Mouse (Mus musculus): ENCODE data around the gene Epha7. TPM values are rescaled to one million over a fixed set of nuclear protein-coding genes. Genes with fewer than 3 reads are reported as not detected.

Gene Epha7
- total RNA-seq, 2 experiments from 2014 or later: under 0.01 TPM; not detected in 1

DNA sequence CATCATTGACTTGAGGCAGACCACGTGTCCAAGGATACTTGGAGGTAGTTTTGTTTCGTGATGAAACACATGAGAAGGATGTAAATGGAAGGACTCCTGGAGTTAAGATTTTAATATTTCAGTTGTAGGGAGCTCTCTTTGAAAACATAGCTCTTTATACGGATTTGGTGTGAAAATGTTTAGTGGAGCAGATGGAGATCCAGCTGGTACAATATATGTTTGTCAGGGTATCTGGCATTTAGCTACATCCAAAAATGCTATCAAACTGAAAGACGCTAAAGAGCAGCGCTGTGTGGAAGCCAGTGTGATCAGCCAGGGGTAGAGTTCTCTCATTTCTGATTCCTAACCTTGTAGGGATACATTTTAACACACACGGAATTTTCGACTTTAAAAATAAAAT, 82.5 kb downstream of the Epha7 start:
- ATAC-seq (replicated peaks; ENCODE audit: low FRiP score, poor library complexity, severe bottlenecking): no peak

DNA sequence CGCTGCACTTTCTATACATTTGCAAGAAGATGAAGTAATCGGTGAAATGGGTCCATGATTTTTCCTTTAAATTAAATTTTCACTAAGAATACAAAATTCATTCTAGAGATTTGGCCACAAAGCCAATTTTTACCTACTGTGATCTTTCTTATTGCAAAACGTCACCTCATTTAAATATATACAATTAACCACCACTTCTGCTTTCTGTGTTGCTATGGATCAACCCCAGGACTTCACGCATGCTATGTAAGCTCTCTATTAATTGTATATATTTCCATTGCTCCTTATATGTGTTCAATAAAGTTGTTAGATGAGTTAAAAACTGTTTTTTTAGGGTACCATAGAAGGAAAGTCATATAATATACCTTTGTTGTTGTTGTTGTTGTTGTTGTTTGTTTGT, 86.4 kb downstream of the Epha7 start:
- ATAC-seq (replicated peaks; ENCODE audit: low FRiP score, poor library complexity, severe bottlenecking): no peak

DNA sequence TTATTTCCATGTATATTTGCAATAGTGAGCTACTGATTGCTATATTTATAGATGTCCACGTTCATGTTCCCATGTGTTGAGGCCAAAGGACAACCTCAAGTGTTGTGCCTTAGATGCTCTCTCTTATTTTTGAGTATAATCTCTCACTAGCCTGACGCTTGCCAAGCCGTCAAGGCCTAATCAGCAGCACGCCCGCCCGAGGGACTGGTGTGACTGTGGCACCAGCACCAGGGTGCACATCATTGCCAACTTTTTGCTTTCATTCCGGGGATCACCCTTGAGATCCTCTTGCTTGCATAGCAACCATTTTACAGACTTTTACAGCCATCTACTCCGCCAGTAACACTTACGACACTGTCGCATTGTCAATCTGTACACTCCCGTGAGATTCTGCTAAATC, 86.9 kb downstream of the Epha7 start:
- no peak for ATAC-seq (replicated peaks; ENCODE audit: low FRiP score, poor library complexity, severe bottlenecking)

- no peak for ATAC-seq (replicated peaks; ENCODE audit: low FRiP score, poor library complexity, severe bottlenecking)
Measured at GRCm38 (mm10) chr4:28901496-28901895, 88.6 kb downstream of the Epha7 start.

DNA sequence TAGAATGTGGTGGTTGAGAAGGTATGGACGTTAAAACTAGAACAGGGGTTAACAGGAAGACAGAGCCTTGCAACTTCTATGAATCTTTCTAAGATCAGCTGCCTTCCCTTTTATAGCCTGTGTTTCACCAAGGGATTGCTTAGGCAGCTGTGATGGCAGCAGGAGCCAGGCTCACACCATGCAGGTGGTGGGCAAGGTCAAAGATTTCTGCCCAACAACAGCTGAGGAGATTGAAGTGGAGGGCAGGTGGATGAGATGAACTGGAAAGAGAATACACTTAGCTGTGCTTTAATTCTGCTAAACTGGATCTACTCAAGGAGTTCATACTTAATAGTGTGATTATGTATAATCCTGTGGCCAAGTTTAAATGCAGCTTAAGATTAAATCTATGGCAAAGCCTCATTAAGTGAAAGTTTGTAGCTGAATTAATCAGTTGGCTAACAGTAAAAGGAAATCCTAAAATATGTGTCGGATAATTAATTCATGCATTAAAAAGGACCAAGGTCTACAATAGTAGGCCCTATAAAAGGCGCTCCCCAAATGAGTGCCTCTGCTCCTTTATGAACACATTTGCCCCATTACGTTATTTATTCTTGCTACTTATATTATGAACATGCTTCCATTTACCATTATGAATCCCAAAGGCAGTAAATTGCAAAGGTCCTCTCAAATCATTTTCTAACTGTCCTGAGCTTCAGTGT, 89.2 kb downstream of the Epha7 start:
- ATAC-seq (replicated peaks; ENCODE audit: low FRiP score, poor library complexity, severe bottlenecking): no peak

- ATAC-seq (replicated peaks; ENCODE audit: low FRiP score, poor library complexity, severe bottlenecking): no peak
Measured at GRCm38 (mm10) chr4:28906985-28907384, 94.1 kb downstream of the Epha7 start.

DNA sequence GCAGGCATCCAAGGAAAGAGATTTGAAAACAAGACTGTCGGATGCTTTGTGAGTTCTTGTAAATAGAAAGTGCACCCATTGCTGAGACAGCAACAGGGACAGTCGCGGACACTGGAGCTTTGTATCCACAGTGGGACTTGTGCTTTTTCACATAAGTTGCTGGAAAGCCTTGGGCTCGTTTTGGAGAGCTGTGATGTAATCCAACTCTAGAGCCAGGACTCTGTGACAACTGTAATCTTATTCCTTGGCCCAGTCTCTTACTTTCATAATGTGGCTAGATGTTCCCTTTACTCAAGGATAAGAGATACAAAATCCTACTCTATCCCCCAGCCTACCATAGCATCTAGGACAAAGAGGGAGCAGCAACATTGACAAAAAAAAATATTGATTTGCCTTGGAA, 97.2 kb downstream of the Epha7 start:
- ATAC-seq (replicated peaks; ENCODE audit: low FRiP score, poor library complexity, severe bottlenecking): no peak

- ATAC-seq (replicated peaks; ENCODE audit: low FRiP score, poor library complexity, severe bottlenecking): no peak
Measured at GRCm38 (mm10) chr4:28912028-28912427, 99.1 kb downstream of the Epha7 start.

- no peak for ATAC-seq (replicated peaks; ENCODE audit: low FRiP score, poor library complexity, severe bottlenecking)
Measured at GRCm38 (mm10) chr4:28913613-28914012, 100.7 kb downstream of the Epha7 start.

- ATAC-seq (replicated peaks; ENCODE audit: low FRiP score, poor library complexity, severe bottlenecking): no peak
Measured at GRCm38 (mm10) chr4:28920645-28921044, 107.7 kb downstream of the Epha7 start.

GRCm38 (mm10) chr4:28926072-28926471, 113.1 kb downstream of the Epha7 start:
- ATAC-seq (replicated peaks; ENCODE audit: low FRiP score, poor library complexity, severe bottlenecking): no peak

DNA sequence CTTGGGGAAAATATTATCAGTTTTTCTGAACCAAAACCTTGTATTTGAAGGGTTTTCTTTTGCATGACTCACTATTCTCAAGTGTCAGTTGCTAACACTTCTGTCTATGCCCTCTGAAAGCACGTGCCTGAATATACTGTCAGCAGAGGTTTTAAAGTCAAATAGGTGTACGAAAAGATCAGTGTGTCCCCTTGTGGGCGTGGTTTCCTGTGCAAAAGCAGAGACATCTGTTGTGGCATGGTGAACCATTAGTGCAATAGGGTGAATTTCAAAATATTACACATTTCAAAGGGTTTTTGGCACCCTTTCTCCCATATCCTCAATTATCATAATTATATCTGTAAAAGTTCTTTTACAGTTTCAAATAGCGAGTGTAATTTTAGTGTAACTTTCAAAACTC, 120.5 kb downstream of the Epha7 start:
- no peak for ATAC-seq (replicated peaks; ENCODE audit: low FRiP score, poor library complexity, severe bottlenecking)

GRCm38 (mm10) chr4:28934802-28935201, 121.9 kb downstream of the Epha7 start:
- no peak for ATAC-seq (replicated peaks; ENCODE audit: low FRiP score, poor library complexity, severe bottlenecking)

DNA sequence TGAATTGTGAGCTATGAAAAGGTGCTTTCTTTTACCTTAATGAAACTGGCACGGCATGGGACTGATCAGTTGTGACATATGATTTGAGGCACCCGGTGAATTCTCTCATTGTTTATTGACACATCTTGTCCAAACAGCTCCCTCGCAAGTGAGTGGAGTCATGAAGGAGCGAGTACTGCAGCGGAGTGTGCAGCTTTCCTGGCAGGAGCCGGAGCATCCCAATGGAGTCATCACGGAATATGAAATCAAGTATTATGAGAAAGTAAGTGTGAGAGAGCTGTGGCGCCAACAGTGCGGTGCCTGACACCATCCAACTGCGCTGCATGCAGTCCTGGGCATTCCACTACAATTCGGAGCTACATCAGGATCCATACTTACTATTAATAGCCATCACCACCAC, 122.6 kb downstream of the Epha7 start:
- ATAC-seq (replicated peaks; ENCODE audit: low FRiP score, poor library complexity, severe bottlenecking): no peak

DNA sequence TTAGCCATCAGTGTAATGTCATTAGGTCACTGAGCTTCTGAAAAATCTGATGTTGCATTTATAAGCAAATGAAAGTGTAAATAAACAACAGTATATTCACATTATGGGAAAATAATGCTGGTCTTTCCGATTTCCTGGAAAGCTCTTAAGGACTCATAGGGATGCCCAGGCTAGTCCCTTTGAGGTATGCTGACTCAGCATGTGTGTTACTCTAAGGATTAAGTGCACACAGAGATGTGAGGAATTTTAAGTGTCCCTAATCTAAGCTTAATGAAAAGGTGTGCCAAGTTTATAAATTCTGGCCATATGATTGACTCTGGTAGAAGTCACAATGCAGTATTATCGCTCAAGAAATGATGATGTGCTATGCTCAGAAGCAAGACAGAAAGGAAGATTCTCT, 127.8 kb downstream of the Epha7 start:
- ATAC-seq (replicated peaks; ENCODE audit: low FRiP score, poor library complexity, severe bottlenecking): no peak

DNA sequence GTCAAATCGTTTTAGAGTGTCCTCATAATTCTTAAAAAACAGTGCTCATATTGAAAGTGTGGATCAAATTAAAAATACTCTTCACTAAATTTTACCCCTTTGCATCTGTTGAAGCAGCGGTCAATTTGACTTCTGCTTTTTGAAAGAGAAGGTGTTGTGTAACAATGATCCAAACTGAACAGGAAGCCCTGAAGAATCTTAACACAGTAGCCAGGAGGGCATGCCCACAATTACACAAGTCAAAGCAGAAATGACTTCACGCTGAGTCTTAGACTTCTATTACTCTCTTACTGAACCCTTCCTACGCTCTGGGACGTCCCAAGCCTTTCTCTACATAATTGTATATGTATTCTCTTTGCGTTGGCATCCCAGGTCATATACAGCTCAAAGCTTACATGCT, 131.3 kb downstream of the Epha7 start:
- no peak for ATAC-seq (replicated peaks; ENCODE audit: low FRiP score, poor library complexity, severe bottlenecking)

GRCm38 (mm10) chr4:28960889-28961560, 148.1 kb downstream of the Epha7 start:
- no peak for ATAC-seq (replicated peaks; ENCODE audit: low FRiP score, poor library complexity, severe bottlenecking)

DNA sequence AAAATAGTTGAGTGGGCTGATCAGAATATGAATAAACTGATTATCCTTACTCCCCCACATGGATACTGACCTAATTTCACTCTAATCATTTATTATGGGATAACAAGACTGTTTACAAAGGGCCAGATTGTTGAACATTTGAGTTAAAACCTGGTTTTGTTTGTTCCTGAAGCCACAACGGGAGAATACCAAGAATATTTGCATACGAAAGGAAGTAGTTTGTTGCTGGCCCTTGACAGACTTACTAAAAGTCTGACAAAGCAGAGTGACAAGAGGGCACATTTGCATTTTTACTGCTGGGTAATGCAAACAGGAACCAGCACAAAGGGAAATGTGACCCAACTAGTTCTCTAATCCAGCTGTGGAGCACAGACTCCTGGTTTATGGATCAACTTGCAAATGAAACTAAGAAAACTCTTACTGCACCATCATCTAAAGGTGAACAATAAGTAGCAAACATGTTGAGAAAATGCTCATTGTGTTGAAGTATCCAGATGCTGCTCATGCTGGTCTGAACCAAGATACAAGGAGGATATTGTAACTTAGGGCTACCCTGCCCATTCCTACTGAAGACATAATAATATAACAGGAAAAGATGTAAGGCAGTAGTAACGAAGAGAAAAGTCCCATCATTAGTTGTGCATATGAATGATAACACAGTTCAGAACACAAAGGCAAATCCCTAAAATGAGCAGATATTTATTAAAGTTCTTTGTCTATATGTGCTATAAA, 154.8 kb downstream of the Epha7 start:
- no peak for ATAC-seq (replicated peaks; ENCODE audit: low FRiP score, poor library complexity, severe bottlenecking)

DNA sequence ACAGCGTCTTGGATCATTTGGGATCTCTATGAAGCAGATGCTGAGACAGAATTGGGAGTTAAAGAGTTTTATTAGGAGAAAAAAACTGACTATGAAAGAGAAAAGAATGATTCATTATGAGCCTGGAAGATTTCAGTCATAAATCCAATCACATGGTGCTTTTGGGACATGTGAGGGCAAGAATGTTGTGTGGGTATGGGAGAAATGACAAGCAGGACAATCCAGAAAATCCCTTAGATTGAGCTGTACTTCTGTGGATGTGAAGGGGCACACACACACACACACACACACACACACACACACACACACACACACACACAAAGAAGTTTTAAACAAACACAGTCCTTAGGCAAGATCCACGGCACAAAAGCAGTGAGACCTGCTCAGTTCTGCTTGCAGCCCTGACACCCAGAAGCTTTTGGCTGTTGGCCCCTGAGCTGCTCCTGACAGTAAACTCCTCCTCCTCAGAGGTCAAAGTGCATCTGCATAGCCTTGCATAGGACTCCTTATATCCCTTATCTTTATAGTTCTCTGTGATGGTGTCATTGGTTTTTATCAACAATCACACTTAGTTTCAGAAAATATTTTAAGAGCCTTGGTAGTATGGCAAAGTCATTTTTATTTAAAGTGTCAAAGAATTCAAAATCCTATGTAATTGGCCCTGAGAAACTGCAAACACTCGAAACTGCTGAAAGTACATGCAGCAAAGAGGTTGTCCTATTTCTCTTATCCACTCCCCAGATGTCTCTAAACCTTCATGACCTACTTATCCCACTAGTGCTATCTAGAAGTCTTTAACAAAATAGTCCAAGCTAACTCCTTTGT, 185.7 kb downstream of the Epha7 start:
- no peak for ATAC-seq (replicated peaks; ENCODE audit: low FRiP score, poor library complexity, severe bottlenecking)

GRCm38 (mm10) chr4:28999287-28999595, 186.3 kb downstream of the Epha7 start:
- no peak for ATAC-seq (replicated peaks; ENCODE audit: low FRiP score, poor library complexity, severe bottlenecking)
